Mouse (Mus musculus) monocyte, adult 5-6 weeks (primary cell): ENCODE results near the gene Rint1. TPM values are rescaled to one million over a fixed set of nuclear protein-coding genes. Genes with fewer than 3 reads are reported as not detected.
"Not testable (repeated sequence)": the region's sequence is repeated elsewhere in the genome, so short reads cannot be mapped to it uniquely, and the experiment has no call there.

ENCODE experiments used
- ATAC-seq: fragments of 153-309, 156-312 bp; replicated peaks from 2 replicates; pipeline ENCODE4 v1.8.0; 2017; ENCODE audit warnings: mild to moderate bottlenecking; ENCODE audit not compliant: low TSS enrichment, insufficient number of reproducible peaks, severe bottlenecking, poor library complexity, low FRiP score
- total RNA-seq: library from RNA; stranded (forward); fragments of 200-1000, 200-491, 200-594 nt; gene quantifications from 3 replicates; pipeline ENCODE4 v1.2.3, GENCODE M21; 2017

The Rint1 gene
- total RNA-seq, 1 experiment from 2014 or later: 36.2 TPM

GRCm38 (mm10) chr5:23816681-23817080, 29.2 kb downstream of the Rint1 start:
- no peak for ATAC-seq

- ATAC-seq: no peak
Measured at GRCm38 (mm10) chr5:23822306-23822705, 34.8 kb downstream of the Rint1 start.

GRCm38 (mm10) chr5:23824171-23824733, 36.7 kb downstream of the Rint1 start:
- ATAC-seq: no peak

GRCm38 (mm10) chr5:23826321-23827004, 39.0 kb downstream of the Rint1 start:
- ATAC-seq: peak; percentile 80

- no peak for ATAC-seq
Measured at GRCm38 (mm10) chr5:23830897-23831752, 43.6 kb downstream of the Rint1 start.

GRCm38 (mm10) chr5:23835691-23836090, 48.2 kb downstream of the Rint1 start:
- ATAC-seq: not testable (repeated sequence)

GRCm38 (mm10) chr5:23838158-23838557, 50.6 kb downstream of the Rint1 start:
- ATAC-seq: no peak

GRCm38 (mm10) chr5:23843674-23844530, 56.4 kb downstream of the Rint1 start, which contains the start of gene Tomm7:
Tomm7 (minus strand) TSS chr5:23844161.
- peak; percentile 99 for ATAC-seq

GRCm38 (mm10) chr5:23844531-23844841, 57.0 kb downstream of the Rint1 start:
- no peak for ATAC-seq

GRCm38 (mm10) chr5:23845141-23845540, 57.6 kb downstream of the Rint1 start:
- no peak for ATAC-seq

- ATAC-seq: peak; percentile 82
Measured at GRCm38 (mm10) chr5:23850345-23851159, 63.0 kb downstream of the Rint1 start.

- not testable (repeated sequence) for ATAC-seq
Measured at GRCm38 (mm10) chr5:23851160-23851555, 63.6 kb downstream of the Rint1 start.

- not testable (repeated sequence) for ATAC-seq
Measured at GRCm38 (mm10) chr5:23852916-23853315, 65.4 kb downstream of the Rint1 start.

GRCm38 (mm10) chr5:23855484-23855883, 68.0 kb downstream of the Rint1 start:
- no peak for ATAC-seq

GRCm38 (mm10) chr5:23856164-23856563, 68.7 kb downstream of the Rint1 start:
- ATAC-seq: no peak

- no peak for ATAC-seq
Measured at GRCm38 (mm10) chr5:23857189-23857588, 69.7 kb downstream of the Rint1 start.

GRCm38 (mm10) chr5:23858001-23858400, 70.5 kb downstream of the Rint1 start:
- ATAC-seq: no peak

- no peak for ATAC-seq
Measured at GRCm38 (mm10) chr5:23858643-23859042, 71.1 kb downstream of the Rint1 start.
